Mouse (Mus musculus) cerebellum, adult 18-20 months (tissue): ENCODE results near the gene Phf10.
A peak's percentile ranks its signal among the peaks of the same experiment; 100 is the strongest.
"Not testable (repeated sequence)": the region's sequence is repeated elsewhere in the genome, so short reads cannot be mapped to it uniquely, and the experiment has no call there.

Experiments
- DNase-seq, 2 experiments: peaks; one replicate each; pipeline ENCODE4 v3.0.0; 2021

Gene Phf10

DNA sequence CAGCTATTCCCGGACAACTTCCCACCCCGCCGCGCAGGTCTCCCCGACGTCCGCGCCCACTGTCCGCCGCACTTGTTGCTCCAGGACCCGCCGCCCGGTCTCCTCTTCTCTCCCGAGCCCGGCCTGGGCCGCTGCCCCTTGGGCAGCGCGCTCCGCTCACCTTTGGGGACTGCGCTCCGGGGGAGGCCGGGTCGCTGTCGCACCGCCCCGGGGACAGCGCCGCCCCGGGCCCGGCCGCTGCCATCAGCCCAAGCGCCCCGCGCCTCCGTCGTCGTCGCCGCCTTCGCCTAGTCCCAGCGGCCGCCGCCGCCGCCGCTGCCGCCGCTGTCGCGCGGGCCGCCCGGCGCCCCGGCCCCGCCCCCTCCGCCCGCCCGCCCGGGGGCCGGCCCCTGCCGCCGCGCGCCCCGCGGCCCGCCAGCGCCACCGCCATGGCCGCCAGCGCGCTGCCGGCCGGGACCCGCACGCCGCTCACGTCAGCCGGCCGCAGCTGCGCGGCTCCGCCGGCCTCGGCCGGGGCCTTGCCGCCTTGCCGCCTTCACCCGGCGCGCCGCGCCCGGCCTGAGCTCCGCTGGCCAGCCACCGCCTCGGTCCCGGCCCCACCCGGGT, at the start of gene Phf10:
Gene Phf10 (minus strand): TSS at position 323 of the 606 bp plus-strand sequence.
- peak; percentile 27 to 60 for DNase-seq

GRCm38 (mm10) chr17:15009706-15010413, 48.8 kb upstream of the Phf10 start, which contains the start of gene Gm3435:
Gene Gm3435 (plus strand): TSS chr17:15010176.
- DNase-seq = not testable (repeated sequence)

DNA sequence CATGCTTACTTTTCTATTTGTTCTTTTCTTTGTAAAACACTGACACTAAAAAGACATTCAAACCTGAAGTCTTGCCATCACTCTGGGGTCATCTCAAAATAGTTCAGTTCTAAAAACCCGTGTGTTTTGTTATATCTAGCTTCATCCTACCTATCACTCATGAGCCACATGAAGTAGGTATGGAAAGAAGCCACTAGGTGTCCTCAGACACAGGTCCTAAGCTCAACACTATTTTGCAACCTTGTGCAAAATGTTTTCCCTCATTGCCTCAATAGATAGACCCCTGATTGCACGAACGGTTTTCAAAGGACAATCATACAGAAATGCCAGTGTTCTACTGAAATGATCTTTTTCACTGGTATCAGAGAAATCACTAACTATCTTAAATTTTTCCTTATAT, 48.0 kb upstream of the Phf10 start:
- DNase-seq = not testable (repeated sequence)

DNA sequence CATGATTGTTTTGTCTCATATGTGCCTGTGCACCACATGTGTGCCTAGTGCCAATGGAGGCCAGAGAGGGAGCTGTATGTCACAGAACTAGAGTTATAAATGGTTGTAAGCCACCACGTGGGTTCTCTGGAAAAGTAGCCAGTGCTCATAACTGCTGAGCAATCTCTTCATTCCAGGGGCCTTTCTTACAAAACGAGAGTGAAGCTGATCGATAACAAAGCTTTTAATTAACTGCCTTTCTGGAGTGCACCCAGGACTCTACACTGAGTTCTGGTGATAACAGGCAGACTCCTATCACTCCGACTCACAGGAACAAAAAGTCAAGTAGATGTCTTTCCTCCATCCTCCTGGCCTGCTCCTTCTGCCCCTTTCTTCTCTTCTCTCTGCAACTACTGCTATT, 39.0 kb upstream of the Phf10 start:
- not testable (repeated sequence) for DNase-seq

DNA sequence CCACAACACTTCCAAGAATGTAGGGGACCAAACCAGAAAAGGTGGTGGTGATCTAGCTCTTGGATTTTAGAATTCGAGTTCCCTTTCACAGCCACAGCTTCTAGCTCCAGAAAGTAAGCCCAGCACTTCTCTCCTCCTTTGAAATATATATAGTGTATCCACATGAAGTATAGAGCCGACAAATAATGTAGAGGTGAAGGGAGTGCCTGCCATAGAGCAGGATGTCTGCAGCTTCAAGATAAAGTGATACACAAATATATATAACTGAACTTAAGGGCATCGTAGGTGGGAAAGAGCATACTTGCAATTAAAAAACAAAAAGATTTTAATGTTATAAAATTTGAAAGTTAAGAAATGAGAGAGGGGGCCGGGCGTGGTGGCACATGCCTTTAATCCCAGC, 33.1 kb upstream of the Phf10 start:
- not testable (repeated sequence) for DNase-seq

- DNase-seq = not testable (repeated sequence)
Measured at GRCm38 (mm10) chr17:14993139-14993832, 32.2 kb upstream of the Phf10 start.

GRCm38 (mm10) chr17:14992522-14993138, 31.6 kb upstream of the Phf10 start:
- DNase-seq = not testable (repeated sequence)

DNA sequence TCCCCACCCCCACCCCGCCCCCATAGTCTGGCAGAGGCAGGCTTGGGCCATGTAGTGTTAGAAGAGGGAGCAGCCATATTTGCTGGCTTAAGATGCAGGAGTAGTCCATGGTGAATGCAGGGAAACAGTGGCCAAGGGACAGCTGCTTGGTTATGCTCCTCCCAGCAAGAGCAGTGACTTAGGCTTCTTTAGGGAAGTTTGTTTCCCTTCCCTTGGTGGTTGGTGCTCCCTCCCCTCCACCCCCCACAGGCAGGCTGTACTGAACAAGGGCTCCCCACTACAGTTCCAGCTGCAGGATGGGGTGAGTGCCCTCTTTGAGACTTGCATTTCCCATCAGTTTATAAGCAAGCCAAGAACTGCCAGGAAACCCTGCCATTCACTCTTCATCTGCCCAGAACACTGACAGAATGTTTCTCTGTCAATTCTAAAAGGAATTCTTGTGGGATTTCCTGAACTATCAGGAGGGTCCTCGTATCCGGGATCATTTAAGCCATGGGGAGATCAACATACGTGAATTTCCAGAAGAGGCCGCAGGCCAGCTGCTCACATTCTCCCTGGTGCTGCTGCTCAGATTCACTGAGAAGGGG, 29.1 kb upstream of the Phf10 start:
- DNase-seq = peak in 1 of 2 experiments; percentile 0

GRCm38 (mm10) chr17:14978362-14979038, 17.4 kb upstream of the Phf10 start, which contains the start of the genes 9030025P20Rik and Gm3417:
Gene 9030025P20Rik (plus strand): TSS chr17:14978468.
Gene Gm3417 (minus strand): TSS chr17:14978790.
- not testable (repeated sequence) for DNase-seq

GRCm38 (mm10) chr17:14977718-14978361, 16.8 kb upstream of the Phf10 start:
- DNase-seq = not testable (repeated sequence)

- not testable (repeated sequence) for DNase-seq
Measured at GRCm38 (mm10) chr17:14968373-14968913, 7.4 kb upstream of the Phf10 start.

- DNase-seq = not testable (repeated sequence)
Measured at GRCm38 (mm10) chr17:14961557-14962154, 583 bp upstream of the Phf10 start.

GRCm38 (mm10) chr17:14960520-14960919, 553 bp downstream of the Phf10 start:
- DNase-seq = peak; percentile 31 to 33

- DNase-seq = peak in 1 of 2 experiments; percentile 7
Measured at GRCm38 (mm10) chr17:14959979-14960378, 1.1 kb downstream of the Phf10 start.

DNA sequence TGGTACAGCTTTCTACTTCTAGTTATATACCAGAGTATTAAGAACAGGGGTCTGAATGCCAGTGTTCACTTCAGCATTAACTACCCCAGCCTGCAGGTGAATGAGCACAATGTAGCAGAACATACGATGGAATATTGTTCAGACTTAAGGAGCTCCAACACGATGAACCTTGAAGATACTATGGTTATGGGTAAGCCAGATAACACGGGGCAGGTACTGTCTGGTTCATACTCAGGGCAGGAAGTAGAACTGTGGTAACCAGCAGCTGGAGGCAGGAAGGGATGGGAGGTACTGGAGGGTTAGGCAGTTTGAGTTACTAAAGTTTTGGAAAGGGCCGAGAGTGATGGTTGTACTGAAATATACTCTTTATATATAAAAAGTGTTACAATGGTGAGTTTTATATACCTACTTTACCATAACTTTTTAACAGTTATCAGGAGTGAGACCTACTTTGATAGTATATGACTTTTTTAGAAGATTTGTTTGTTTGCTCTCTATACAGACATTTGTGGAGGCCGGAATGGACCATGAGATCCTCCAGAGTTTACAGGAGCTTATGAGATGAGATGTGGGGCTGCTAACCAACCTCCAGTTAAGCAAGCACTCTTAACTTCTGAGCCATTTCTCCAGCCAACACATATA, 2.3 kb downstream of the Phf10 start:
- DNase-seq = no peak

- DNase-seq = no peak
Measured at GRCm38 (mm10) chr17:14953452-14953851, 7.6 kb downstream of the Phf10 start.

GRCm38 (mm10) chr17:14949161-14949827, 11.8 kb downstream of the Phf10 start:
- no peak for DNase-seq

GRCm38 (mm10) chr17:14944551-14944950, 16.5 kb downstream of the Phf10 start:
- no peak for DNase-seq

- no peak for DNase-seq
Measured at GRCm38 (mm10) chr17:14943729-14944059, 17.4 kb downstream of the Phf10 start.
